Mouse (Mus musculus) stomach, embryonic 14.5 days (tissue): ENCODE results near the gene Sept4. TPM values are rescaled to one million over a fixed set of nuclear protein-coding genes. Genes with fewer than 3 reads are reported as not detected.

Experiments used
- ATAC-seq: fragments of 200-750 bp; cut with Nextera tagmentation; 2 replicates; pipeline ENCODE4 v1.8.0; 2017; ENCODE audit warnings: low read depth, moderate TSS enrichment; ENCODE audit not compliant: insufficient number of reproducible peaks, insufficient read depth, low FRiP score
- H3K27ac ChIP-seq: fragments of 300-500 bp; sonication (generic); 2 replicates; pipeline ENCODE4 v1.5.1; 2014; ENCODE audit warnings: mild to moderate bottlenecking, low read length, moderate library complexity, mixed read lengths
- H3K27me3 ChIP-seq: fragments of 300-500 bp; sonication (generic); 2 replicates; pipeline ENCODE4 v1.6.1; 2014; ENCODE audit warnings: low read length, control low read depth, mixed read lengths; ENCODE audit not compliant: control insufficient read depth, insufficient read depth
- H3K36me3 ChIP-seq: fragments of 300-500 bp; sonication (generic); 2 replicates; pipeline ENCODE4 v1.6.1; 2014; ENCODE audit warnings: mild to moderate bottlenecking, control low read depth, low read length, moderate library complexity, mixed read lengths; ENCODE audit not compliant: control insufficient read depth, insufficient read depth
- H3K4me1 ChIP-seq: fragments of 300-500 bp; sonication (generic); 2 replicates; pipeline ENCODE4 v1.6.1; 2014; ENCODE audit warnings: low read length, control low read depth, mixed read lengths; ENCODE audit not compliant: control insufficient read depth, insufficient read depth
- H3K4me2 ChIP-seq: fragments of 300-500 bp; sonication (generic); replicated peaks from 2 replicates; pipeline ENCODE4 v1.6.1; 2014; ENCODE audit warnings: low read depth, low read length, control low read depth
- H3K4me3 ChIP-seq: fragments of 300-500 bp; sonication (generic); 2 replicates; pipeline ENCODE4 v1.5.1; 2014; ENCODE audit warnings: low read depth, low read length, control low read depth
- H3K9ac ChIP-seq: fragments of 300-500 bp; sonication (generic); replicated peaks from 2 replicates; pipeline ENCODE4 v1.6.1; 2014; ENCODE audit warnings: low read depth, mild to moderate bottlenecking, control low read depth, low read length, moderate library complexity, mixed read lengths
- H3K9me3 ChIP-seq: fragments of 300-500 bp; sonication (generic); 2 replicates; pipeline ENCODE4 v1.6.1; 2016; ENCODE audit warnings: low read depth, low read length, control low read depth; ENCODE audit not compliant: control insufficient read depth
- WGBS: fragments of 180-500 bp; shearing (Covaris S2); extraction: QIAGEN DNeasy Blood & Tissue Kit; methylation state at CpG from one replicate; pipeline ENCODE4 v1.1.7; 2014; 5-methylcytosine and 5-hydroxymethylcytosine counted together
- polyA plus RNA-seq: library from polyadenylated mRNA; unstranded; fragments of >200 nt; fragmentation: Nextera tagmentation; extraction: Ambion mirVana; gene quantifications from 2 replicates; pipeline ENCODE4 v1.2.1, GENCODE M21; 2014

Sept4 gene
- polyA plus RNA-seq, 1 experiment from 2014 or later, result 15.7 TPM

DNA sequence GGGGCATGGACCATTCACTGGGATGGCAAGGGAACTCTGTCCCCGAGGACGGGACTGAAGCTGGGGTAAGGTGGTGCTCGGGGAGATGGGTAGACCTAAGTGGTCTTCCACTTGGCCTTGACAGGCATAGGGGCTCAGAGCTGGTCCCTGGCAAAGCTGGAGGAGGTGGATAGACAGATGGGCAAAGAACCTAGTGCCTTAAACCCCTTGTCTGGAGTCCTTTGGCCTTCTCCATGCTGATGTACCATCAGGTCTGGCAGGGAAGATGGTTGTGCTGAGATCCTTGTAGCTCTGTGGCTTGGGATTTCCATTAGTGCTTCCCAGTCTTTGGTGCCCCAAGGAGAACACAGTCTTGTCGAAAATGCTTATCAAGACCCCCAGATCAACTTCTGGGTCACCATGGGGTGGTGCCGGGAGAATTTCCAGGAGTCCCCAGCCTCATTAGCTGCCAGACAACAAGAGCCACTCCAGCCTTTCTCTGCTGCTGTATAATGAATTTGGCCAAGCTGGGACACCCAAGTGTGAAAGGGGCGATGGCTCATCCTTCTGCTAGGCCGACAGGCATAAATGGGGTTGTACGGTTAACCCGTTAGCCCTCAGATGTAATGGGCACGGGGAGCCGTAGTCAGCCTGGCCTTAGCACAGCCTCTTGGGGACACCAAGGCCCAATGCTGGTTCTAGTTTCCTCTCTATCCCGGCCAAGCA, 12.6 kb downstream of the Sept4 start:
- H3K4me2 ChIP-seq, result no peak overlapping the region
- H3K36me3 ChIP-seq, result no peaks in the 10 kb centered on the region
- H3K27ac ChIP-seq, result no peak overlapping the region
- 85% methylated on average over 12 of the region's 12 CpGs for WGBS
- no peak for ATAC-seq
- no peak overlapping the region for H3K4me3 ChIP-seq
- H3K9me3 ChIP-seq, result no peaks in the 10 kb centered on the region
- no peaks in the 10 kb centered on the region for H3K27me3 ChIP-seq
- peaks cover 10% of the 10 kb centered on the region; the same call in 1 of the 2 replicates for H3K4me1 ChIP-seq
- no peak overlapping the region for H3K9ac ChIP-seq

DNA sequence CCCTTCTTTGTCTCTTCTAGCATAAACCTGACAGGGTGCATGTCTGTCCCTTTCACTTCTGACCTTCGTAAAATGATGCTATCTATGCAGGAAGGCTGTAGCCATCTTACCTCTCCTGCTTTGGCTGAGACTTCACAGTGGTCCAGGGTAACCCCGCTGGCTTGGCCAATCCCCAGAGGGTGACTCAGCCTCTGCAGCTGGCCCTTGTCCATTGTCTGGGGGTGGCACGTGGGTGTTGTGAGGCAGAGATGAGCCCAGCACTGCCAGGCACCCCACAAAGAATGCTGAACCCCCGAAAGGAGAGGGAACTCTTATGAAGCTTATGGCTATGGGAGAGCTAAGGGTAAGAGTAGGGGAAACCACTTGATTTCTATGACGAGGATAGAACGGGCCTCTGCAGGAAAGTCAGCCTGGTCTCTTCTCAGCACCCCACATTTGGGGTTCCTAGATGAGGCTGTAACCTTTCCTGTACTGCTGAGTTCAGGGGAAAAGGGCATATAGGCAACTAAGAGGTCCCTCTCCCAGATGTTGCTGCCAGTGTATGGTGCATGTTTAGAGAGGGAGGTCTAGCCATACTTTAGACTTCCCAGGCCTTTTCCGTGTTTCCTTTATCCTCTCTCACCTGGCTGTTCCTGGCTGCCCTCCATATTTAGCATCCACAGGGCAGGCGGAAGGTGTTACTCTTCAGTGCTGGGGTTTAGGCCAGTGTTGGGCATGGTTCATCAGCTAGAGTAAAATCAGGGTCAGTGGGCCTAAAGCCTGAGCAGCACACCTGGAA, 13.4 kb downstream of the Sept4 start:
- peaks cover 10% of the 10 kb centered on the region; the same call in 1 of the 2 replicates for H3K4me1 ChIP-seq
- no peak for ATAC-seq
- no peak overlapping the region for H3K27ac ChIP-seq
- WGBS, result 82% methylated on average over 8 of the region's 8 CpGs
- no peak overlapping the region for H3K9ac ChIP-seq
- H3K4me3 ChIP-seq, result no peak overlapping the region
- H3K9me3 ChIP-seq, result no peaks in the 10 kb centered on the region
- no peak overlapping the region for H3K4me2 ChIP-seq
- no peaks in the 10 kb centered on the region for H3K36me3 ChIP-seq
- no peaks in the 10 kb centered on the region for H3K27me3 ChIP-seq

- Histone ChIP-seq H3K27ac (no peak overlapping the region), H3K4me3 (no peak overlapping the region), H3K9ac (no peak overlapping the region), H3K27me3 (no peaks in the 10 kb centered on the region), H3K4me2 (no peak overlapping the region), H3K36me3 (no peaks in the 10 kb centered on the region), H3K4me1 (0 out of 2 replicates have a peak, but pooled peaks cover 2% of the 10 kb centered on the region), H3K9me3 (no peaks in the 10 kb centered on the region)
- no peak for ATAC-seq
- WGBS, result 81% methylated on average over 6 of the region's 6 CpGs
Observed at GRCm38 (mm10) chr11:87583291-87584034, 14.8 kb downstream of the Sept4 start.

DNA sequence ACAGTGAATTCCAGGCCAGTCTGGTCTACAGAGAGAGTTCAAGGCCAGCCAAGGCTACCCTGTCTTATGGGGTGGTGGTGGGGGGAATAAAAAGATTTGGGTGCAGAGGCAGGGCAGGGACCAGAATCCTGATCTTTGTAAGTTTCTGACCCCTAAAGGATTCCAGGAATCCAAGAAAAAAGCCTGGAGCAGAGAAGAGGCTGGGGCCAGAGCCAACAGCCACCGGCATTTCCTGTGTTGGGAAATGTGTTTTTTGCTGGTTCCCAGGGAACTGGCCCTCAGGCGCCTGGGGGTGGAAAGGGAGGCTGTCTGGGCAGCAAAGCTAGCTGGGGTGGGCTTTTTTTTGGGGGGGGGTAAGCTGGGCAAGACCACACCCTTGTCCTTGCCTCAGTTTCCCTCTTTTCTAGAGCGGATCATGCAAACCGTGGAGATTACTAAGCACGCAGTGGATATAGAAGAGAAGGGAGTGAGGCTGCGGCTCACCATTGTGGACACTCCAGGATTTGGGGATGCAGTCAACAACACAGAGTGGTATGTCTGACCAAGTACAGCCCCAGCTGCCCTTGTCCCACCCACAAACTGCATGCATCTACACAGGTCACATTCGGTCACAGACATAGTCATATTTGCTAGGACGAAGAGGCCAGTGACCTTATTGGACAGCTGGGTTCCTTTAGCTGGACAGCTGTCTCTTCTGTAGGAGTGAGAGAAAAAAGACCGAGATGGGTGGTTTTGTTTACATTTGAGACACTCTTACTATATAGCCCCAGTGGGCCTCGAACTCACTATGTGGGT, 16.2 kb downstream of the Sept4 start:
- no peaks in the 10 kb centered on the region for H3K36me3 ChIP-seq
- H3K4me3 ChIP-seq, result no peak overlapping the region
- no peak overlapping the region for H3K9ac ChIP-seq
- no peaks in the 10 kb centered on the region for H3K9me3 ChIP-seq
- no peaks in the 10 kb centered on the region for H3K27me3 ChIP-seq
- ATAC-seq, result no peak
- H3K4me2 ChIP-seq, result no peak overlapping the region
- 70% methylated on average over 10 of the region's 10 CpGs for WGBS
- H3K27ac ChIP-seq, result peak overlapping the region; percentile 15; the same call in 1 of the 2 replicates
- 0 out of 2 replicates have a peak, but pooled peaks cover 7% of the 10 kb centered on the region for H3K4me1 ChIP-seq

GRCm38 (mm10) chr11:87587211-87587874, 18.6 kb downstream of the Sept4 start:
- Histone ChIP-seq H3K4me2 (no peak overlapping the region), H3K36me3 (no peaks in the 10 kb centered on the region), H3K27me3 (no peaks in the 10 kb centered on the region), H3K4me1 (peaks cover 12% of the 10 kb centered on the region; the same call in 1 of the 2 replicates), H3K27ac (no peak overlapping the region), H3K9me3 (no peaks in the 10 kb centered on the region), H3K4me3 (no peak overlapping the region), H3K9ac (no peak overlapping the region)
- 91% methylated on average over 5 of the region's 5 CpGs for WGBS
- ATAC-seq, result no peak

DNA sequence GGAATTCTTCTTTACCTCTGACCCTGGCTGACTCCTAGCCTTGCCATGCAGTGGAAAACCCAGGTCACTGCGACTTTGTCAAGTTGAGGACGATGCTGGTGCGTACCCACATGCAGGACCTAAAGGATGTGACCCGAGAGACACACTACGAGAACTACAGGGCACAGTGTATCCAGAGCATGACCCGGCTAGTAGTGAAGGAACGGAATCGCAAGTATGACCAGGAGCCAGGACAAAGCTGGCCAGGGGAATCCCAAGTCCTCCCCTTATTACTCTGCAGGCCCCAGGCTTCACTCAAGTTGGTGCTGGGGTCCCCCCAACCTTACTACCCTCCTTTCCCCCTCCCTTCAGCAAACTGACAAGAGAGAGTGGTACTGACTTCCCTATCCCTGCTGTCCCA, 20.9 kb downstream of the Sept4 start:
- no peak overlapping the region for H3K9ac ChIP-seq
- no peak for ATAC-seq
- H3K4me1 ChIP-seq, result peaks cover 20% of the 10 kb centered on the region; the same call in 1 of the 2 replicates
- H3K4me2 ChIP-seq, result peak overlapping the region; percentile 59; the same call in 1 of the 2 replicates
- no peak overlapping the region; the same call in 1 of the 2 replicates for H3K4me3 ChIP-seq
- H3K27me3 ChIP-seq, result no peaks in the 10 kb centered on the region
- no peaks in the 10 kb centered on the region for H3K36me3 ChIP-seq
- H3K27ac ChIP-seq, result no peak overlapping the region
- WGBS, result 91% methylated on average over 8 of the region's 8 CpGs
- no peaks in the 10 kb centered on the region for H3K9me3 ChIP-seq

DNA sequence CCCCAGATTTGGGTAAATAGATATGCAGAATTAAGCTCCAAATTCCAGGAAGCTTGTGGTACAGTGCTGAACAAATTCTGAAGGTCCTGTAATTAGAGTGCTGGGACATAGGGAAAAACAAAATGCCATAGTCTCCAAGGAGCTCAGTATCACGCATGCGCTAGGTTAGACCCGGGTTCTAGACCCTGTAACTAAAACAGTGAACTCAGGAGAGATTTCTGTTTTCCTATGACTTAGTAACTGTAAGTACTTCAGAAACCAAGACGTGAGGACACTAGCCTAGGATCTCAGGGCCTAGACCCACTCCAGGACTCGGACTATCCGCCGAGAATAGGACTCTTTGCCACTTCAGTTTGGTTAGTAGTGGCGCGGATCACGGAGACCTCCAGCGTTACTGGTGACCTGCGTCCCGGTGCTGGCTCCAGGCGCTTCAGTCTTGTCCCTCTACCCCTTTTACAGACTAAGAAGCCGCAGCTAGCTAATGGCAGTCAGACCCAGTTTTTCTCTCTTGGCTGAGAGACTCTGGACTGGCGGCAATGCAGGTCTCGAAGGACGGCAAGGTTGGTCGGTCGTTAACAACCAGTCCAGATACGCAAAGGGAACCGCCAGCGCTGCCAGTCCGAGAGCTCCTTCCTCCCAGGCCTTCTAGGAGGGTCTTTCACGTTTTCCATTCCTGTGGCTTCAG, 22.3 kb downstream of the Sept4 start:
- H3K9me3 ChIP-seq, result no peaks in the 10 kb centered on the region
- WGBS, result under 1% methylated on average over 25 of the region's 25 CpGs
- ATAC-seq, result no peak
- H3K4me3 ChIP-seq, result peak overlapping the region; percentile 55
- peak overlapping the region; percentile 84 for H3K27ac ChIP-seq
- peak overlapping the region; percentile 80 for H3K9ac ChIP-seq
- H3K4me2 ChIP-seq, result peak overlapping the region; percentile 59
- H3K4me1 ChIP-seq, result peaks cover 20% of the 10 kb centered on the region; the same call in 1 of the 2 replicates
- no peaks in the 10 kb centered on the region for H3K27me3 ChIP-seq
- no peaks in the 10 kb centered on the region for H3K36me3 ChIP-seq
